Mouse (Mus musculus) right cerebral cortex, adult 2 months (tissue): ENCODE results near the gene Gm5152.
"Not testable (repeated sequence)": the region's sequence is repeated elsewhere in the genome, so short reads cannot be mapped to it uniquely, and the experiment has no call there.

Experiments used
- DNase-seq, 2 experiments: peaks; one replicate each; pipeline ENCODE4 v3.0.0; 2021 to 2022; ENCODE audit warnings: low spot score in 2 of 2

The Gm5152 gene

GRCm38 (mm10) chr5:10246426-10246825 lies at the start of gene Gm5152:
Gene Gm5152, minus strand, starts transcription at chr5:10246526.
- DNase-seq, result not testable (repeated sequence)

- DNase-seq, result not testable (repeated sequence)
Measured at GRCm38 (mm10) chr5:10254768-10255167, 8.4 kb upstream of the Gm5152 start.

- not testable (repeated sequence) for DNase-seq
Measured at GRCm38 (mm10) chr5:10245770-10246169, 556 bp downstream of the Gm5152 start.

- DNase-seq, result not testable (repeated sequence)
Measured at GRCm38 (mm10) chr5:10240436-10240835, 5.9 kb downstream of the Gm5152 start.

- DNase-seq, result no peak
Measured at GRCm38 (mm10) chr5:10220317-10220716, 26.0 kb downstream of the Gm5152 start.

GRCm38 (mm10) chr5:10203067-10203466 lies 43.3 kb downstream of the Gm5152 start:
- no peak for DNase-seq

GRCm38 (mm10) chr5:10196880-10197279 lies 49.4 kb downstream of the Gm5152 start:
- no peak for DNase-seq
